Comparison of ENCODE assay signal across 7 mouse cellular contexts in the genomic region with DNA sequence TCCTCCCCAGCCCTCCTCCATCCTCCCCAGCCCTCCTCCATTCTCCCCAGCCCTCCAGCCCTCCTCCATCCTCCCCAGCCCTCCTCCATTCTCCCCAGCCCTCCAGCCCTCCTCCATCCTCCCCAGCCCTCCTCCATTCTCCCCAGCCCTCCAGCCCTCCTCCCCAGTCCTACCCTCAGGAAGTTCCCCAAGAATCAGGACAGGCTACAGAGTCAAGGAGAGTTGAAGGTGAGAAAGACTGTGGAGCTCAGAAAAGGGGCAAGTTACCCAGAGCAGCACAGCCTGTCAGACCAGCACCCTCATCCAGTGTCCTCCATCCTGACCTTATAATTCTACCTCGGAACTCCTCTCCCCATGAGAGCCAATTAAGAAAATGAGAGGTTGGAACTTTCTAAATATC. TPM values are rescaled to one million over a fixed set of nuclear protein-coding genes. Genes with fewer than 3 reads are reported as not detected.
DNase-seq lines count a peak whose midpoint lies in the region; ATAC-seq and TF ChIP-seq lines count a peak whose summit lies in the region.
"Not testable (repeated sequence)": the region's sequence is repeated elsewhere in the genome, so short reads cannot be mapped to it uniquely, and the experiment has no call there.

No protein-coding gene starts in this region.

- not testable (repeated sequence) for TF ChIP-seq POLR2A in bone marrow macrophage, adult 2 months (IDR thresholded peaks at IDR 0.05; ENCODE audit: borderline replicate concordance, low read depth, low read length); spleen, adult 2 months (IDR thresholded peaks at IDR 0.05; ENCODE audit: low read depth, low read length)

- 0 out of 2 replicates have a peak, but pooled peaks have one; percentile 21 for ATAC-seq in forebrain, postnatal 0 days
- ATAC-seq in hindbrain, embryonic 15.5 days (ENCODE audit: low FRiP score, low read depth): peak; percentile 43; the same call in 1 of the 2 replicates
- peak; percentile 50 for ATAC-seq in kidney, embryonic 16.5 days (ENCODE audit: low FRiP score, low TSS enrichment)
- not testable (repeated sequence) for ATAC-seq in lung, embryonic 16.5 days (ENCODE audit: low read depth)
- ATAC-seq in midbrain, embryonic 16.5 days: peak; percentile 40; the same call in 1 of the 2 replicates

- not testable (repeated sequence) for TF ChIP-seq CTCF in bone marrow macrophage, adult 2 months (IDR thresholded peaks at IDR 0.05; ENCODE audit: low read depth, low read length); forebrain, postnatal 0 days (IDR thresholded peaks at IDR 0.05; ENCODE audit: low read depth); spleen, adult 2 months (IDR thresholded peaks at IDR 0.05; ENCODE audit: extremely low read depth, insufficient read depth, insufficient read length, insufficient replicate concordance)

- not testable (repeated sequence) for DNase-seq in forebrain, postnatal 0 days; spleen, adult 2 months (ENCODE audit: low read depth in 1 of 2, low spot score in 2 of 2)

- not testable (repeated sequence) for H3K27me3 ChIP-seq in forebrain, postnatal 0 days (ENCODE audit: insufficient read depth, low read length); hindbrain, embryonic 15.5 days; kidney, embryonic 16.5 days (ENCODE audit: insufficient read depth, low read length); lung, embryonic 16.5 days (ENCODE audit: control insufficient read depth, insufficient read depth, low read depth, low read length); midbrain, embryonic 16.5 days (ENCODE audit: control insufficient read depth, insufficient read depth, low read depth, low read length); spleen, adult 2 months (ENCODE audit: control insufficient read depth, insufficient read depth, low read length)

- not testable (repeated sequence) for H3K9ac ChIP-seq in forebrain, postnatal 0 days; hindbrain, embryonic 15.5 days; kidney, embryonic 16.5 days (replicated peaks; ENCODE audit: low read length); midbrain, embryonic 16.5 days (ENCODE audit: low read depth, low read length)
- H3K9ac ChIP-seq in lung, embryonic 16.5 days (ENCODE audit: low read length): 0 out of 2 replicates have a peak overlapping the region, but pooled peaks have one; percentile 5

- peaks cover 11% of the 10 kb centered on the region for H3K4me1 ChIP-seq in bone marrow macrophage, adult 2 months (ENCODE audit: control insufficient read depth, insufficient read depth, low read length)
- H3K4me1 ChIP-seq in forebrain, postnatal 0 days (ENCODE audit: insufficient read depth); hindbrain, embryonic 15.5 days (replicated peaks); kidney, embryonic 16.5 days (ENCODE audit: insufficient read depth, low read length); lung, embryonic 16.5 days (replicated peaks; ENCODE audit: control insufficient read depth, insufficient read depth, low read length); midbrain, embryonic 16.5 days (ENCODE audit: control insufficient read depth, insufficient read depth, low read length): not testable (repeated sequence)
- H3K4me1 ChIP-seq in spleen, adult 2 months (ENCODE audit: control insufficient read depth, insufficient read depth, insufficient read length): peaks cover 18% of the 10 kb centered on the region

- not testable (repeated sequence) for H3K4me2 ChIP-seq in forebrain, postnatal 0 days (ENCODE audit: low read depth); hindbrain, embryonic 15.5 days; kidney, embryonic 16.5 days (replicated peaks; ENCODE audit: low read depth, low read length); lung, embryonic 16.5 days (ENCODE audit: low read depth, low read length); midbrain, embryonic 16.5 days (ENCODE audit: low read length)

- 54% methylated on average over 1 of the region's 1 CpGs for WGBS in forebrain, postnatal 0 days
- WGBS in hindbrain, embryonic 15.5 days: 48% methylated on average over 1 of the region's 1 CpGs
- WGBS in kidney, embryonic 16.5 days: 70% methylated on average over 1 of the region's 1 CpGs
- WGBS in lung, embryonic 16.5 days: 48% methylated on average over 1 of the region's 1 CpGs
- WGBS in midbrain, embryonic 16.5 days: 67% methylated on average over 1 of the region's 1 CpGs
- WGBS in spleen, adult 2 months: 18% methylated on average over 1 of the region's 1 CpGs

- H3K4me3 ChIP-seq in bone marrow macrophage, adult 2 months (ENCODE audit: insufficient read depth, low read length); forebrain, postnatal 0 days (ENCODE audit: low read depth, low read length); hindbrain, embryonic 15.5 days; kidney, embryonic 16.5 days (ENCODE audit: low read length); lung, embryonic 16.5 days (ENCODE audit: low read length); midbrain, embryonic 16.5 days (ENCODE audit: low read depth, low read length); spleen, adult 2 months (ENCODE audit: extremely low read depth, insufficient read depth, insufficient read length): not testable (repeated sequence)

- peak overlapping the region; percentile 18; the same call in 1 of the 2 replicates for H3K27ac ChIP-seq in bone marrow macrophage, adult 2 months (ENCODE audit: insufficient read depth, low read depth, low read length)
- not testable (repeated sequence) for H3K27ac ChIP-seq in forebrain, postnatal 0 days (ENCODE audit: low read depth, low read length); hindbrain, embryonic 15.5 days (replicated peaks); kidney, embryonic 16.5 days (ENCODE audit: low read length); lung, embryonic 16.5 days (ENCODE audit: low read length); midbrain, embryonic 16.5 days (ENCODE audit: low read length)
- H3K27ac ChIP-seq in spleen, adult 2 months (ENCODE audit: insufficient read depth, low read length): 0 out of 2 replicates have a peak overlapping the region, but pooled peaks have one; percentile 1

- not testable (repeated sequence) for H3K9me3 ChIP-seq in forebrain, postnatal 0 days (ENCODE audit: low read length); hindbrain, embryonic 15.5 days; kidney, embryonic 16.5 days (ENCODE audit: low read length); lung, embryonic 16.5 days (ENCODE audit: control insufficient read depth, low read length); midbrain, embryonic 16.5 days (replicated peaks; ENCODE audit: control insufficient read depth, low read length, poor library complexity, severe bottlenecking)

- not testable (repeated sequence) for H3K36me3 ChIP-seq in forebrain, postnatal 0 days (ENCODE audit: insufficient read depth); hindbrain, embryonic 15.5 days; kidney, embryonic 16.5 days (ENCODE audit: insufficient read depth, low read length); lung, embryonic 16.5 days (ENCODE audit: control insufficient read depth, insufficient read depth, low read length); midbrain, embryonic 16.5 days (ENCODE audit: control insufficient read depth, insufficient read depth, low read length); spleen, adult 2 months (ENCODE audit: control insufficient read depth, insufficient read depth, low read length)

RNA-seq across cellular contexts. Expression of a gene that starts 17.9 kb away (rescaled TPM):
- 19.2 and 19.9 TPM in 2 replicates for polyA plus RNA-seq in bone marrow macrophage, adult 2 months (2012; ENCODE audit: insufficient read depth, insufficient read length, missing spikeins)
- total RNA-seq in forebrain, postnatal 0 days (2014; rRNA removed): 49.1 and 66.3 TPM in 2 replicates
- polyA plus RNA-seq in forebrain, postnatal 0 days (2015; fragmentation: Nextera tagmentation; extraction: Ambion mirVana): 39.9 and 50.1 TPM in 2 replicates
- 55.6 and 59.2 TPM in 2 replicates for polyA plus RNA-seq in hindbrain, embryonic 15.5 days (2015; fragmentation: Nextera tagmentation; extraction: Ambion mirVana)
- 40.0 and 72.4 TPM in 2 replicates for polyA plus RNA-seq in kidney, embryonic 16.5 days (2015; fragmentation: Nextera tagmentation; extraction: Ambion mirVana)
- 48.5 and 88.0 TPM in 2 replicates for polyA plus RNA-seq in lung, embryonic 16.5 days (2015; fragmentation: Nextera tagmentation; extraction: Ambion mirVana)
- polyA plus RNA-seq in midbrain, embryonic 16.5 days (2015; fragmentation: Nextera tagmentation; extraction: Ambion mirVana): 45.9 and 52.3 TPM in 2 replicates
- polyA plus RNA-seq in spleen, adult 2 months (2012; rRNA removed): 10.5 and 14.4 TPM in 2 replicates
